Mouse (Mus musculus): Measurements from ENCODE around the gene Otc. TPM values are rescaled to one million over a fixed set of nuclear protein-coding genes. Genes with fewer than 3 reads are reported as not detected.

Otc gene
- 50.8 and 53.3 TPM in 2 replicates for polyA plus RNA-seq (2015; fragmentation: Nextera tagmentation; extraction: Ambion mirVana)

- Histone ChIP-seq H3K9ac (no peak within 1 kb of the TSS), H3K9me3 (replicated peaks) (no peaks in the 10 kb centered on the region), H3K27ac (replicated peaks) (no peak within 1 kb of the TSS), H3K4me1 (replicated peaks) (no peaks in the 10 kb centered on the region), H3K4me3 (replicated peaks) (peak within 1 kb of the TSS; percentile 18), H3K4me2 (no peak within 1 kb of the TSS), H3K27me3 (no peaks in the 10 kb centered on the region), H3K36me3 (replicated peaks) (no peaks in the 10 kb centered on the region)
- 29% methylated on average over 2 of the region's 2 CpGs for WGBS (ENCODE audit: insufficient replicate concordance)
- ATAC-seq (ENCODE audit: insufficient read depth) = peak; percentile 52; the same call in 1 of the 2 replicates
Observed at GRCm38 (mm10) chrX:10251852-10252504, at the start of gene Otc. Gene Otc (plus strand): TSS chrX:10252305.

DNA sequence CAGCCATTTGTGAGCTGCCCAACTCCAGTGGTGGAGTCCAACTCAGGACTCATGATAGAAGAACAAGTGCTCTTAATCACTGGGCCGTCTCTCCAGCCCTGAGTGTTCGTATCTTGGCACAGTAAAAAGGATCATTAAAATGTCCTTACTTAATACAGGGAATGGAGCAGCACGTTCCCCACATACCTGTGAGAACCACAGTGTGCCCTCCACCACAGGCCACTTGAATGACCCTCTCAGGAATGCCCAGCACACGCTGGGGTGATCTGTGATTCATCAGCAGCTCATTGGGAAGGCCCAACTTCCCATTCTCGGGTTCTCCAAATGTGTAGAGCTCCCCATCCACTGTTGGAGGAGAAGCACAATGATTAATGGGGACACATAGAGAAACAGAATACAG, 46.2 kb upstream of the Otc start:
- H3K36me3 ChIP-seq (replicated peaks) = no peaks in the 10 kb centered on the region
- no peak overlapping the region for H3K4me2 ChIP-seq
- no peak overlapping the region for H3K4me3 ChIP-seq (replicated peaks)
- no peak overlapping the region for H3K27ac ChIP-seq (replicated peaks)
- H3K9me3 ChIP-seq (replicated peaks) = no peaks in the 10 kb centered on the region
- ATAC-seq (ENCODE audit: insufficient read depth) = no peak
- no peaks in the 10 kb centered on the region for H3K27me3 ChIP-seq
- no peaks in the 10 kb centered on the region for H3K4me1 ChIP-seq (replicated peaks)
- no peak overlapping the region for H3K9ac ChIP-seq
- WGBS (ENCODE audit: insufficient replicate concordance) = 57% methylated on average over 5 of the region's 5 CpGs

- peak overlapping the region; percentile 61 for H3K4me2 ChIP-seq
- ATAC-seq (ENCODE audit: insufficient read depth) = 0 out of 2 replicates have a peak, but pooled peaks have one; percentile 10
- H3K27me3 ChIP-seq = no peaks in the 10 kb centered on the region
- WGBS (ENCODE audit: insufficient replicate concordance) = 21% methylated on average over 16 of the region's 16 CpGs
- H3K27ac ChIP-seq (replicated peaks) = 0 out of 2 replicates have a peak overlapping the region, but pooled peaks have one; percentile 24
- no peaks in the 10 kb centered on the region for H3K9me3 ChIP-seq (replicated peaks)
- no peaks in the 10 kb centered on the region for H3K36me3 ChIP-seq (replicated peaks)
- H3K9ac ChIP-seq = peak overlapping the region; percentile 25; the same call in 1 of the 2 replicates
- H3K4me1 ChIP-seq (replicated peaks) = no peaks in the 10 kb centered on the region
- peak overlapping the region; percentile 65 for H3K4me3 ChIP-seq (replicated peaks)
Observed at GRCm38 (mm10) chrX:10215972-10216371, 36.1 kb upstream of the Otc start.

DNA sequence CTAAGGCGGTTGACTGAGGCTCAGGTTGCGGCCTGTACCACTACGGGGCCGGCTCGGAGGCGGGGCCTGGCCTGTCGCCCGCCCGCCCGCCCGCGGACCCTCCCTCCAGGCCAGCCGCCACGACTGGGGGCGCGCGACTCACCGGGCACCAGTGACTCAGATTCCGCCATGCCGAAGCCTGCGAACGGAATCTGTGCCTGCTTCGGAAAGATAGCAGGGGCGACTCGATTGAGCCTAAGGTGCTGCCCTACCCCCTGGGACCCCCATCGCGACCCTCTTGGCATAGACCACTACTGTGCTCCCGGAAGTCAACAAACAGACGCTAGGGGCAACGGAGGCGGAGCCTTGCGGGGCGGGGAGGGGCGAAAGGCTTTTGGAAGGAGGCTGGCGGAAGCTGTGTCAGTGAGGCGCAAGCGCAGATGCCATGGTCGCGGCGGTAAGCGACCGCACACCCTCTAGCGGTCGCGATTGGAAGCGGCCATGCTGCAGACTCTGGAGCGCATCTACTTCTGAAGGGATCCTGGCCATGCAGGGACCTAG, 35.6 kb upstream of the Otc start, which contains the start of gene Rpgr:
TSS of gene Rpgr (minus strand) at position 511 of the 540 bp plus-strand sequence.
- Histone ChIP-seq H3K4me3 (replicated peaks) (peak within 1 kb of the TSS; percentile 65), H3K27me3 (no peaks in the 10 kb centered on the region), H3K9me3 (replicated peaks) (no peaks in the 10 kb centered on the region), H3K4me2 (peak within 1 kb of the TSS; percentile 61), H3K9ac (peak within 1 kb of the TSS; percentile 25; the same call in 1 of the 2 replicates), H3K36me3 (replicated peaks) (no peaks in the 10 kb centered on the region), H3K4me1 (replicated peaks) (no peaks in the 10 kb centered on the region), H3K27ac (replicated peaks) (0 out of 2 replicates have a peak within 1 kb of the TSS, but pooled peaks have one; percentile 24)
- 19% methylated on average over 47 of the region's 47 CpGs for WGBS (ENCODE audit: insufficient replicate concordance)
- peak; percentile 97 for ATAC-seq (ENCODE audit: insufficient read depth)

DNA sequence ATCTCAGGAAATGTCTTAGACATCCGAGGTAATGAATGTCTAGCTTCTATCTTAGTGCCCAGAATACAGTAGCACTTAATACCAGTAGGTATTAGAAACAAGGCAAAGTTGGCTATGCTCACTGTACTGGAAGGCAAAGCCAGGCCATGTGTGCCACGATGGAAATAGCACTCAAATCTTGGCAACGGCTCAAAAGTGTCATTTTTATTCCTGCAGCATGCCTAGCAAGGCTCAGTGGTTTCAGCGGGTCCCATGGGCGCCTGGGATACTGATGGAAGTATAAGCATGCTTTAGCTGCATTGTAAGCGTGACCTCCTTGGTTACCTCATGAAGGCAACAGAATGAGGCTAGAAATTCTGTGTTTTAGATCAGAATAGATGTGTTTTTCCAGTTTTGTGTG, 32.8 kb upstream of the Otc start:
- Histone ChIP-seq H3K27ac (replicated peaks) (no peak overlapping the region), H3K4me2 (no peak overlapping the region), H3K4me3 (replicated peaks) (no peak overlapping the region), H3K27me3 (no peaks in the 10 kb centered on the region), H3K9me3 (replicated peaks) (no peaks in the 10 kb centered on the region), H3K9ac (no peak overlapping the region), H3K36me3 (replicated peaks) (no peaks in the 10 kb centered on the region), H3K4me1 (replicated peaks) (no peaks in the 10 kb centered on the region)
- 50% methylated on average over 6 of the region's 6 CpGs for WGBS (ENCODE audit: insufficient replicate concordance)
- ATAC-seq (ENCODE audit: insufficient read depth) = no peak

DNA sequence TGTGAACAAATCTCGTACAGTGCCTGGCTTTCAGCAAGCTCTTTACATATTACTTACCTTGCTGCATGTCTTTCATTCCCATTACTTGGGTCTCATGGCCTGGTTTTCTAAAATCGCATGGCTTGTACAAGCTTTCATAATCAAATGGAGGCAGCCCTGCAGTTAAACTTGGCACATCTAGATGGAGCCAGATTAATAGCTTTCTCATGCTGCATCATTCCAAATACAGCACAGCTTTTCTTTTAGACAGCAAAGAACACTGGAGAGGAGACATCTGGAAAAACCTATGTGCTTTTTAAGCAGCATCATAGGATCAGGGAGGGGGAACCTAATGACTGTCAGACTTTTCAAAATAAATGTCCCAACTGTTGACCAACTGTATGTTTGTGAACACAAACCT, 19.1 kb upstream of the Otc start:
- ATAC-seq (ENCODE audit: insufficient read depth) = no peak

GRCm38 (mm10) chrX:10234617-10235016, 17.5 kb upstream of the Otc start:
- no peaks in the 10 kb centered on the region for H3K9me3 ChIP-seq (replicated peaks)
- ATAC-seq (ENCODE audit: insufficient read depth) = no peak

More for the DNA sequence above, 19.1 kb upstream of the Otc start:
- 48% methylated on average over 2 of the region's 2 CpGs for WGBS (ENCODE audit: insufficient replicate concordance)
- Histone ChIP-seq H3K4me1 (replicated peaks) (no peaks in the 10 kb centered on the region), H3K9me3 (replicated peaks) (no peaks in the 10 kb centered on the region), H3K27ac (replicated peaks) (no peak overlapping the region), H3K9ac (no peak overlapping the region), H3K4me3 (replicated peaks) (no peak overlapping the region), H3K36me3 (replicated peaks) (no peaks in the 10 kb centered on the region), H3K27me3 (no peaks in the 10 kb centered on the region), H3K4me2 (no peak overlapping the region)

DNA sequence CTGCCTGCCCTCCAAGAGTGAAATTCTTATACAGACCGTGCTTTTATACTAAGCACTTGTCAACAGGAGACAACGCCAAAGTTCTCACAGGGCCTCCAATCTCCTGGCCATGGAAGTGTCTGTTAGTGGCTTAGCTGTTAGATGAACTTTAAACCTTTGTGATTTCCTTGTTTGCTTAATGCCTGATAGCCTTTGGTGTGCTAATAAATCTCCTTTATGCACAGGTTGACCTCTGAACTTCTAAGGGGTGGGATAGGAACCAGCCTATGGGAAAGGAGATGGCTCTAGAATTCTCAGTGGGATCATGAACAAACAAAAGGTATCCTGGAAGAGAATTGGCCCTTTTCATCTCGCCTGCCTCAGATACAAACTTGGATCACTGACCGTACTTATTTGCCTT, 12.6 kb upstream of the Otc start:
- peak; percentile 67; the same call in 1 of the 2 replicates for ATAC-seq (ENCODE audit: insufficient read depth)
- Histone ChIP-seq H3K27ac (replicated peaks) (no peak overlapping the region), H3K4me3 (replicated peaks) (no peak overlapping the region)

More at GRCm38 (mm10) chrX:10234617-10235016, 17.5 kb upstream of the Otc start:
- no peak overlapping the region for H3K9ac ChIP-seq
- no peak overlapping the region for H3K4me3 ChIP-seq (replicated peaks)
- H3K27me3 ChIP-seq = no peaks in the 10 kb centered on the region
- no peak overlapping the region for H3K27ac ChIP-seq (replicated peaks)
- H3K36me3 ChIP-seq (replicated peaks) = no peaks in the 10 kb centered on the region
- 33% methylated on average over 3 of the region's 3 CpGs for WGBS (ENCODE audit: insufficient replicate concordance)
- H3K4me2 ChIP-seq = no peak overlapping the region
- H3K4me1 ChIP-seq (replicated peaks) = no peaks in the 10 kb centered on the region

GRCm38 (mm10) chrX:10243916-10244315, 8.2 kb upstream of the Otc start:
- Histone ChIP-seq H3K27ac (replicated peaks) (no peak overlapping the region), H3K4me3 (replicated peaks) (no peak overlapping the region), H3K27me3 (no peaks in the 10 kb centered on the region), H3K4me2 (no peak overlapping the region), H3K36me3 (replicated peaks) (no peaks in the 10 kb centered on the region), H3K4me1 (replicated peaks) (no peaks in the 10 kb centered on the region), H3K9me3 (replicated peaks) (no peaks in the 10 kb centered on the region), H3K9ac (no peak overlapping the region)
- WGBS (ENCODE audit: insufficient replicate concordance) = 53% methylated on average over 3 of the region's 3 CpGs
- no peak for ATAC-seq (ENCODE audit: insufficient read depth)

More for the DNA sequence above, 12.6 kb upstream of the Otc start:
- Histone ChIP-seq H3K27me3 (no peaks in the 10 kb centered on the region), H3K4me1 (replicated peaks) (no peaks in the 10 kb centered on the region), H3K9me3 (replicated peaks) (no peaks in the 10 kb centered on the region), H3K9ac (no peak overlapping the region), H3K4me2 (no peak overlapping the region), H3K36me3 (replicated peaks) (no peaks in the 10 kb centered on the region)
- WGBS (ENCODE audit: insufficient replicate concordance) = 61% methylated on average over 4 of the region's 4 CpGs

DNA sequence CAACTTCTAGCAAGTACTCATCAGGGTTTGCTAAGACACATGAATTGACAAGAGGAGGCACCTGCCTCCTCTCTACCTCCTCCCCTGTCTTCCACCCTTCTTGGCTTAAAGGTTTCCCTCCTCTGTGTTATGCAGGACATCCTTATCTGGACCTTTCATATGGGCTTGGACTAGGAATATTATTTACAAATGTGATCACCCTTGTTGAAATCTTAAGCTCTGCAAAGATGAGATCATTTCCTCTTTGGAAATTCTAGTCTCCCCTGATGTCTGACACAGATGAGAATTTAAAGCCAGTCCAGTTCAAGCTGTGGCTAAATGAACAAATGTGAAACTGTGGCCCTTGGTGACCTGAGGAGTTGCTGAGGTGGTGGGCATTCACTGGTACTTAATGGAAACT, 748 bp upstream of the Otc start:
- Histone ChIP-seq H3K4me3 (replicated peaks) (no peak overlapping the region), H3K9me3 (replicated peaks) (no peaks in the 10 kb centered on the region), H3K9ac (no peak overlapping the region), H3K27me3 (no peaks in the 10 kb centered on the region), H3K4me2 (no peak overlapping the region), H3K27ac (replicated peaks) (no peak overlapping the region), H3K36me3 (replicated peaks) (no peaks in the 10 kb centered on the region), H3K4me1 (replicated peaks) (no peaks in the 10 kb centered on the region)
- ATAC-seq (ENCODE audit: insufficient read depth) = no peak

GRCm38 (mm10) chrX:10257774-10258173, 5.7 kb downstream of the Otc start:
- Histone ChIP-seq H3K27me3 (no peaks in the 10 kb centered on the region), H3K9ac (no peak overlapping the region), H3K27ac (replicated peaks) (no peak overlapping the region), H3K4me2 (no peak overlapping the region), H3K9me3 (replicated peaks) (no peaks in the 10 kb centered on the region), H3K4me1 (replicated peaks) (no peaks in the 10 kb centered on the region), H3K4me3 (replicated peaks) (no peak overlapping the region), H3K36me3 (replicated peaks) (no peaks in the 10 kb centered on the region)
- no peak for ATAC-seq (ENCODE audit: insufficient read depth)
- 53% methylated on average over 1 of the region's 1 CpGs for WGBS (ENCODE audit: insufficient replicate concordance)

Data from liver, embryonic 15.5 days (tissue).